Mouse (Mus musculus): ENCODE results near the gene Rmnd5b.
"Not testable (repeated sequence)": the region's sequence is repeated elsewhere in the genome, so short reads cannot be mapped to it uniquely, and the experiment has no call there.

The Rmnd5b gene

DNA sequence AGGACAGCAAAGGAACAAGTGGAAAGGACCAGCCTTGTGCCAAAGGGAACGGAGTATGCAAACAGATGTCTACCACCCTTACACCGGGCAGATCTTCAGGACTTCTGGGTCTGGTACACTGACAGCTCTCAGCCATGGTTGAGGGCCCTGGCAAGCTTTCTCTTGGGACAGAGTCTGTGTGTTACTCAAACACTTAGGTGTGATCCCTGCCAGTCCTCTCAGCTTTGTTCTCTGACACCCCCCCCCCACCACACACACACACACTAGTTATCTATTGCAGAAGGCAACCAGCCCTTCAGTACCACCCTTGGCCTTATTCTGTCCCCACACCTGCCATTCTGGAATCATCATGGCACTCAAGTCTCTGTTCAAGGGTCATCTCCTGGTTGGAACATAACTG is 13.9 kb downstream of the Rmnd5b start:
- no peak for DNase-seq (ENCODE audit: low spot score in 2 of 2)

DNA sequence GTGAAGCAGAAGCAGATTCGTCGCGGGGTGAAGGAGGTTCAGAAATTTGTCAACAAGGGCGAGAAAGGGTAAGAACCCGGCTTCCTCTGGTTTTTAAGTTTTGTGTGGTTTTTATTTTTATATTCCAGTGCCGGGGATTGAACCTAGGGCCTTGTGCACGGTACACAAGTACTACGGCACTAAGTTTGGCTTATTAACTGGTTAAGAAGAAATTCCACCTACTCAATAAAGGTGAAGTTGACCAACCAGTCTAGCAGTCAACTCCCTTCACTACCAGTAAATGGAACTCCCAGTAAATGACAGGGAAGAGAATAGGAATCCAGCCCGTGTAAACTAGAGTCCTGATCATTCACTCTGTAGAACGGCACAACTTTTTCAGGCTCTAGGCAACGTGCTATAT is 15.6 kb downstream of the Rmnd5b start:
- no peak for DNase-seq (ENCODE audit: low spot score in 2 of 2)

DNA sequence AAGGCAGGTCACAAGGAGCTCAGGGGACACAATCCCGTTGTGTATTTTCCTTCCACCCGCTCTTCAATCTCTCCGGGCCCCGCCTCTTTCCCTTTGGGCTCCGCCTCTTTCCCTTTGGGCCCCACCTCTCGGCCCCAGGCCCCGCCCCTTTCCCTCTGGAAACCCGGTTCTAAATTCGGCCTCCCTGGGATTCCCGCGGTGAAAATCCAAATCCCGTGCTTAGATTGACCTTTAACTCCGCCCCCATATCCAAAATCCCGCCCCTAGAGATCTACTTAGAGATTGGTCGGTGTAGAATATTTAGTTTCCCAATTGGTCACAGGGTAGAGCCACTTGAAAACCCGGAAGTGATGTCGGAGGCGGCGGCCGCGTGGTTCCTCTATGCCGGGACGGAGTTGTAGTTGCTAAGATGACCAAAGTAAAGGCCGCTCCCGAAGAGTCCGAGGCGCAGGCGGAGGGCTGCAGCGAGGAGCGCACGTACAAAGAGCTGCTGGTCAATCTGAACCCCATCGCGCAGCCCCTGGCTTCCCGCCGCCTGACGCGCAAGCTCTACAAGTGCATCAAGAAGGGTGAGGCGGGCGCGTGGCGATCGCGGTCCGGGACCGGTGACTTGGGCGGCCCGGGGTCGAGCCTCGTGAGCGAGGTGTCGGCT is 16.2 kb downstream of the Rmnd5b start, which contains the start of gene Nhp2:
Nhp2 (plus strand) TSS at position 327 of the 652 bp plus-strand sequence.
- peak; percentile 80 to 93 for DNase-seq (ENCODE audit: low spot score in 2 of 2)

DNA sequence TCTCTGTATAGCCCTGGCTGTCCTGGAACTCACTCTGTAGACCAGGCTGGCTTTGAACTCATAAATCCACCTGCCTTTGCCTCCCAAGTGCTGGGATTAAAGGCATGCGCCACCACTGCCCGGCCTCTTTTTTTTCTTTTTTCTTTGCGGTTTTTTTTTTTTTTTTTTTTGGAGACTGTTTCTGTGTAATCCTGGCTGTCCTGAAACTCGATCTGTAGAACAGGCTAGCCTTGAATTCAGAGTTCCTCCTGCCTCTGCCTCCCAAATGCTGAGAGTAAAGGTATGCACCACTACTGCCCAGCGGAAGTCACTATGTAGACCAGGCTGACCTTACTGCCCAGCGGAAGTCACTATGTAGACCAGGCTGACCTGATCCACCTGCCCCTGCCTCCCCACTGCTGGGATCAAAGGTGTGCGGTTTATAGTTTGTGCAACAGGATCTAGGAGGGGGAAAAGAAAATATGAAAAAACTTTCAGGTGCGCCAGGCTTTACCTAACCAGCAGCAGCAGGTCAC is 16.7 kb downstream of the Rmnd5b start:
- DNase-seq (ENCODE audit: low spot score in 2 of 2), result no peak

DNA sequence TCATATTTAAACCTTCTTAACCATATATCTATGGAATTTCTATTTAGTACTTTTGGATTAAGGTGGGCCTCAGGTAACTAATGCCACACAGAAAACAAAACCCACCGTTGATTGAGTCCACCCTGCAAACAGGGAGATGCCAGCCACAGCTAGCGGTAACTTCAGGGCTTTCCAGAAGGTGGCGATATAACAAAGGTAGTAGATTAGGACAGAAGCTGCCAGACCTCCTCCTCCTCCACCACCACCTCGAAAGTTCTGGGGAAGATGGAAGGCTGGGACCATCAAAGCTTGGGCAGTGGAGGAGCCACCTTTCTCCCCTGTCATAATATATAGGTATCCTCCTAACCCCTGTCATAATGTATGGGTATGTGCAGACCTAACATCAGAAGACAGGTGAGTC is 18.0 kb downstream of the Rmnd5b start:
- DNase-seq (ENCODE audit: low spot score in 2 of 2), result peak in 1 of 2 experiments; percentile 70

DNA sequence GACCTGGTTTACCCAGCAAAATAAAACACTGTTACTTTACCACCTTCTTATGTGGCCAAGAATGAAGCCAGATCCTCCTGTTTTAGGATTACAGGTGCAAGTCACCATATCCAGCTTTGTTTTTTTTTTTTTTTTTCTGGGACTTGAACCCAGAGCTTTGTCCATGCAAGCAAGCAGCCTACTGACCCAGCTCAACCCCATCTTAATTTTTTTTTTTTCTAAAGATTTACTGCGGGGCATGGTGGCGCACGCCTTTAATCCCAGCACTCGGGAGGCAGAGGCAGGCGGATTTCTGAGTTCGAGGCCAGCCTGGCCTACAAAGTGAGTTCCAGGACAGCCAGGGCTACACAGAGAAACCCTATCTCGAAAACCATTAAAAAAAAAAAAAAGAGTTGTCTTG is 19.6 kb downstream of the Rmnd5b start:
- DNase-seq (ENCODE audit: low spot score in 2 of 2), result not testable (repeated sequence)

DNA sequence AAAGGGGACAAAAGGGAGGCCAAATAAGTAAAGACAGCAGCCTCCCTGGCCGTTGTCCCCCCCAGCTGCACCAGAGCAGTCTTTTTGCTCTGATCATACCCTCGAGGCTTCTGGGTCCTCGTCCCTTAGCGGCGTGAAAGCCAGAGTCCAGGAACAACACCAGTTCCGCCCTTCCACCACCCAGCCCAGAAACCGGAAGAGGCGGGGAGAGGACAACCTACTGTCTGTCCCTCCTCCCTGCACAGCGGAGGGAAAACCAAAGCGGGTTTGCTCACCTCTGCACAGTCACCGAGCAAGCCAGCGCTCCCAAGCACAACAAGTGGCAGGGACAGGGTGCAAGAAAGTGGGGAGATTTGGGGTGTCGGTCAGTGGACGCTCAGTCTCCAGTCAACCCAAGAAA is 20.1 kb downstream of the Rmnd5b start:
- DNase-seq (ENCODE audit: low spot score in 2 of 2), result no peak

DNA sequence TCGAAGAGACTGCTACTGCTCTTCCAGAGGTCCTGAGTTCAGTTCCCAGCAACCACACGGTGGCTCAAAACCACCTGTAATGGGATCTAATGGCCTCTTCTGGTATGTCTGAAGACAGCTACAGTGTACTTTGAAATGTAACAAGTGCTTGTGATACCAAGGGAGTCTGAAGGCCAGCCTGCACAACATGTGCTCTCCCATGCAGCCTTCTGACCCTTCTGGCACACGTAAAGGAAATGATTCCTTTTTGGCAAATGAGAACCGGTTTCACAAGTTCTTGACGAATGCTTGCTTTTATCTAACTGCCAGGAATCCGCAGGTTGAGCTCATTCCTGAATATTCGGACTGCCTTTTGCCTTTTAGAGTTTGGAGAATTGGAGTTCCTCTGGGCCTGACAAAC is 20.6 kb downstream of the Rmnd5b start:
- DNase-seq (ENCODE audit: low spot score in 2 of 2), result no peak

DNA sequence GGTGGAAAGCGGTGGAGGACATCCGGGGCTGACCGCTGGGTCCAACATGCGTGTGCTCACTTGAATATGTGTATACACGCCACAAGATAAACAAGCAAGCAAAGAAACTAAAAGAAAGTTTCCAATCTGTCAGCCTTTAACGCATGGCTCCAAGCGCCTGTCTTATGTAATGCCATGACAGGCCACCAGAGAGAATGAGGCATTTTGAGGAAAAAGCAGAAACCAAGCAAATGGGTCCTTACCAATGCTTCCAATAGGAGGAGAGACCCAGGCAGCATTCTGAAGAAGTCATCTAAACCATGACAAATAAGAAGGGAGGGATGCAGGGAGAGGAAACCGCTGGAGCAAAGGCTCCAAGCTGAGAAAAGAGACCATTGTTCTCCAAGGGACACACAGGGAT is 21.4 kb downstream of the Rmnd5b start:
- no peak for DNase-seq (ENCODE audit: low spot score in 2 of 2)

DNA sequence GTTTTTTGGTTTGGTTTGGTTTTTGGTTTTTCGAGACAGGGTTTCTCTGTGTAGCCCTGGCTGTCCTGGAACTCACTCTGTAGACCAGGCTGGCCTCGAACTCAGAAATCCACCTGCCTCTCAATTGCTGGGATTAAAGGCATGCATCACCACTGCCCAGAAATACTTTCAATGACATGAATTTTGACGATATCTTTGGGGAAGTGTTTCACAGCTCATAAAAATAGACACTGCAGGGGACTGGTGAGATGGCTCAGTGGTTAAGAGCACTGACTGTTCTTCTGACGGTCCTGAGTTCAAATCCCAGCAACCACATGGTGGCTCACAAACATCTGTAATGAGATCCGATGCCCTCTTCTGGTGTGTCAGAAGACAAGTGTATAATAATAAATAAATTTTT is 25.8 kb downstream of the Rmnd5b start:
- not testable (repeated sequence) for DNase-seq (ENCODE audit: low spot score in 2 of 2)

DNA sequence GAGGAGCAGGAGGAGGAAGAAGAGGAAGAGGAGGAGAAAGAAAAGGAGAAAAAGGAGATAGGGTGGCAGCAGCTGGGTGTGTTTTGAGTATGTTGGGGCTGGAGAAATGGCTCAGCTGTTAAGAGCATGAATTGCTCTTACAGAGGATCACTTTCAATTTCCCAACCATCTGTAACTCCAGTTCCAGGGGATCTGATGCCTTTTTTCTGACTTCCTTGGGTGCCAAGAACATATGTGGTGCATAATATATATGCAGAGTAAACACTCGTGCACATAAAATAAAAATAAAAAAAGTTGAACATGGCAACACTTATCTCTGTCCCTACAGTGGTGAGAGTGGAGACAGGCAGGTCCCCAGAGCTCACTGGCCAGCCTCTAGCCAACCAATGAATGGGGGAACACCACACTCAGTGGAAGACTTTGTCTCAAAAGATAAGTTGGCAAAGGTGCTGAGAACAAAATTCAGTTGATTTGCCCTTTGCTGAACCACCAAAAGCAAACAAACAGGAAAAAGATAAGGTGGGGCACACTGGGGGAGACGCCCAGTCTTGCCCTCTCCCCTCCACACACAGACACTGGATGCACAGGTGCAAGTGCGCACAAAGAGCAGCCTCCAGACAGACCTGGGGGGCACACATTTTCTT is 26.3 kb downstream of the Rmnd5b start:
- DNase-seq (ENCODE audit: low spot score in 2 of 2), result no peak

DNA sequence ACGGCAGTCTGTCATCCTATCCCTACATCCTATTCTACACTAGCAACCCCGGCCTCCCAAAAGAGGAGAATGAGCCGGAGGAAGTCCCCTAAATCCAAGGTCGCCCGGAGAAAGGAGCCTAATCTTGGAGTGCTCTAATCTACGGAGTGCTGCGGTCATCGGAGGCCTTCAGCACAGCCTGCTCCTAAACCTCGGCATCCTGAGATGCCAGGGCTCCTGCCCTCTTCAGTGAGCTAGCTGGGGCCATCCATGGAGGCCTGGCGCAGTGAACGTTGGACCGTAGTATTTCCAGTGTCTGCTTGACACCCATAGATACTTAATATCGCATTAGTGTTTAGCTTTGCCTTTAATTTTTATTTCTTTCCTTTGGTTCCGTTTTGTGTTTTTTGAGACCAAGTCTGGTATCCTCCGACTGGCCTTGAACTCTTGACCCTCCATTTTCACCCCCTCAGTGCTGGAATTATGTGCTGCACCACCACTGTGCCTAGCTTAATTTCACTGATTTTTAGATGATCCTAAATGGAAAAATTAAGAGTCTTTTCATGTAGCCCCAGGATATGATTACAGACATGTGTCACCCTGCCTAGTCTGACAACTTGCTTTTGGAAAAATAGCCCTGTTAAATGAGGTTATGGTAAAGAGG is 28.5 kb downstream of the Rmnd5b start:
- DNase-seq (ENCODE audit: low spot score in 2 of 2), result no peak

DNA sequence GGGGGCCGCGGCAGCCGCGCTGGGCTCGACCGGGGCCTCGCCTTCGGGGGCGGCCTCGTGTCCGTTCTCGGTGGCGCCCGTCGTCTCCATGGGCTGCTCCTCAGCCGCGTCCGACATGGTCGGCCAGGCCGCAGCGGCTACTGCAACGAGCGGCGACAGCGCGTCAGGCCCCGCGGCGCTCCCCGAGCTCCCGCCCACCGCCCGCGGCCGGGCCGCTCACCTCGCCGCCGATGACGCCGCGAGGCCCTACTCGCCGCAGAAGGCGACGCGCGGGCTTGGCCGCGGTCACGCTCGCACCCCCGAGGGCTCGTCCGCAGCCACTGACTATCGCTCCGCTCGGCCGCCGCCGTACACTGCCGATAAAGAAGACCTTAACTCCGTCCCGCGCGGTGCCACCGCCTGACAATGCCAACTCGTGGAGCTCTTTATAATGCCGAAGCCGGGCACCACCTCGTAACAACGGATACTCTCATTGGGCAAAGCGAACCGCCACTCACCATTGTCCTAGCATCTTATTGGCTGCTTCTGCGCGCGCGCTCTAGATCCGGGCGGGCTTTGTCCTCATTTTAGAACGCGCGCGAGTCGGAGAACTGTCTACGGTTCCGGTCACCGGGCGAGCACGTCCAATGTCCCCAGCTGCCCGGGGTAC is 29.1 kb downstream of the Rmnd5b start, which contains the start of gene Hnrnpab:
Hnrnpab (minus strand) TSS at position 401 of the 649 bp plus-strand sequence.
- peak; percentile 96 to 97 for DNase-seq (ENCODE audit: low spot score in 2 of 2)

DNA sequence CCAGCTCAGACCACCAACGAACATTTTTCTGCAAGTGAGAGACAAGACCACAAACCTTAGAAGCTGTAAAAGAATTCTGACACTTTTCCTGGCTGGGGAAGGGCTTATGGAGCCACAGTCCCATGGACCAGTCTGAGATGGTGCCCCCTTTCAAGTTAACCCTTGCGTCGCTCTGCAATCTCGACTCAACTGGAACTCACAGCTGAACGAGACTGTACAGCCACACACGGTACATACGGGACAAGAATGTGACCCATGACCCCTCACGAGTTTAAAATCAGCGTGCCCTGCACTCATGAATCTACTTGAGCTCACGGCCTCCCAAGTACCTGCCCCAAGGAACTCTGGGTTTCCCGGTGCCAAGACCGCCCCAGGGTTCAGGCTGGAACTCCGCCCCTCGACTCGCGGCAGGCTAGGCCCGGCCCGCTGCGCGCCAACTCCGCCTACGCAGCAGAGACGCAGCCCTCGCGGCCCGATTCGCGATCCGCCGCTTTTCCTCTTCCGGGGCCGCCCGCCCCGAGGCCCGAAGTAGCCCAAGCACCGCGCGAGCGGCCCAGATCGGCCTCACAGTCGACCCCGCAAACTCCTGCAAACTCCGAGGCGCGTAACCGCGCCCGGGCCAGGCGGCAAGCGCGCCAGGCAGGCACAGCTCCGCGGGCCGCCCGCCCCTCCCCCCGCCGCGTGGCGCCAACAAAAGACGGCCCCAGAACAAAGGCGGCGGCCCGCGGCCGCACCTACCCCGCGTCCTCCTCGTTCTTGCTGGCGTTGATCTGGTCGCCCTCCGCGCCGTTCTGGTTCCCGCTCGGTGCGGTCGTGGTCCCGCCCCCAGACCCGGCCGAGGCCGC is 29.9 kb downstream of the Rmnd5b start:
- peak; percentile 52 to 78 for DNase-seq (ENCODE audit: low spot score in 2 of 2)

DNA sequence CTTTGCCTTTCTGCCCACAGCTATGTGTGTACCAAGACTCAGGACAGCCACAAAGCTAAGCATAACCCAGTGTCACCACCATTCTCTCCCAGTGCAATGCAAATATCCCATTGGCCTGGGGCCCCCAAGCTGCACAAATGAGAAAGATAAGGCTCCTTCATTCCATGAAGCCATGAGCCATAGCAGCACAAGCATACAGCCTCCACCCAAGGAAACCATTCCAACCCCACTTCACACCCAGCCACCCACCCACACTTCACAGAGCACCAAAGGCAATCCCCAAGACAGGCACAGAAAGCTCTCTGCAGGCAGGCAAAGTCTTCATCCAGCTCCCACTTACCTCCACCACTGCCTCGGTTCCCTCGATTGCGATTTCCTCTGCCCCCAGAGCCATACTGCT is 33.4 kb downstream of the Rmnd5b start:
- no peak for DNase-seq (ENCODE audit: low spot score in 2 of 2)

DNA sequence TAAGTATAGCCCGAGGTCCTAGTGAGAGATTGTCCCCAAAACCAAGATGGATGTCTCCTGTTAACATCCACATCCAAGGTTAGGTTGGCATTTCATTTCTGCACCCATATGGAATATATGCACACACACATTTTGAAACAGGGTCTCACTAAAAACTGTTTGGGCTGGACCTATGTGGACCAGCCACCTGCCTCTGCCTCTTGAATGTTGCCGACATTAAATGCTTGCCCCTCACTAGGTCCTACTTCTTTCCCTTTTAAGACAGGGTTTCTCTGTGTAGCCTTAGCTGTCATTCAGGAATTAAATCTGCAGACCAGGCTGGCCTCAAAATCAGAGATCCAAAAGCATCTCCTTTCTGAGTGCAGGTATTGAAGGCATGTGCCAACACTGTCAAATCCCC is 38.1 kb downstream of the Rmnd5b start:
- no peak for DNase-seq (ENCODE audit: low spot score in 2 of 2)

DNA sequence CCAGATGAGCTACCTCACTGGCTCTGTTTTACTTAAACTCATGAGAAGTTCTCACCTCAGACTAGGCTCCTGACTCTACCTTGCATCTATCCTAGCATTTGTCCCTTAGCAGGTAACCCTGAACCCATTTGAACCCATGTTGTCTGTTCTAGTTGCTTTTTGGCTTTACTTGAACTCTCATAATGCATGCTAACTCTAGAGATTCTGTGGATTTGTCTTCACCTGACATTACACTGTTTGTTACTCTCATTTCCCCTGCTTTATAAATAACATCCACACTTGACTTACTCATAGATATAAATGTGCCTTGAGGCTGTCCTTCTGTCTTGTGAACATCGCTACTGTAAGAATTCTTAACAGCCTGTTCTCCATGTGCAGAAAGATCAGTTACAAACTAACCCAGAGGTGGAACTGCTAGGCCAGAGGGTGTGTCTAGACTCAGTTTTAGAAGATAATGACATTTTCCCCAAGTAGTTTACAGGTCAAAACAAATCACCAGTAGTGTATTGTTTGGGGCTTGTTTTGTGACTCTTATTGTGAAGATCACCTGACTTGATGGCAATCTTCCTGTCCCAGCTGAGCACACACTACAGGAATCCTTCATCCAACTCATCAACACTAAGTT is 40.1 kb downstream of the Rmnd5b start:
- DNase-seq (ENCODE audit: low spot score in 2 of 2), result no peak

DNA sequence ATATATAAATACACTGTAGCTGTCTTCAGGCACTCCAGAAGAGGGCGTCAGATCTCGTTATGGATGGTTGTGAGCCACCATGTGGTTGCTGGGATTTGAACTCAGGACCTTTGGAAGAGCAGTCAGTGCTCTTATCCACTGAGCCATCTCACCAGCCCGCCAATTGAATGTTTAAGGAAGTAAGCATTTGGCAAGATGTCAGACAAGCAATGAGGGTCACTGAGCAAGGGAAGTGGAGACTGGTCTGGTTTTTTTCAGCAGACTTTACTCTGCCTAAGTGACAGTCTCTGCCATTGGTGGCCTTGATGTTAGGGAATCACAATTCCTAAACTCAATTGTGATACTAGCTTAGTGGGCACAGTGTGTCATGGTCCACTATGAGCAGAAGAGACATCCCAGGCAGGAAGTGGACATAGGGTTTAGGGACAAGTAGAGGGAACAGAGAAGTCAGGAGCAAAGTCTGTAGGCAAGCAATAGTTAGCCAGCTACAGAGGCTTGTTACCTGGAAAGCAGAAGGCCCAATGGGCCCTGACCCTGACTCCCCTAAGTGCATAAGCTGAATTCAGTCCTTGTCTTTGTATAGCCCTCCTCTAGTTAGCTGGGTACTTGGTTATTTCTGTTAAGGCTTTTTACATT is 40.9 kb downstream of the Rmnd5b start:
- DNase-seq (ENCODE audit: low spot score in 2 of 2), result no peak

DNA sequence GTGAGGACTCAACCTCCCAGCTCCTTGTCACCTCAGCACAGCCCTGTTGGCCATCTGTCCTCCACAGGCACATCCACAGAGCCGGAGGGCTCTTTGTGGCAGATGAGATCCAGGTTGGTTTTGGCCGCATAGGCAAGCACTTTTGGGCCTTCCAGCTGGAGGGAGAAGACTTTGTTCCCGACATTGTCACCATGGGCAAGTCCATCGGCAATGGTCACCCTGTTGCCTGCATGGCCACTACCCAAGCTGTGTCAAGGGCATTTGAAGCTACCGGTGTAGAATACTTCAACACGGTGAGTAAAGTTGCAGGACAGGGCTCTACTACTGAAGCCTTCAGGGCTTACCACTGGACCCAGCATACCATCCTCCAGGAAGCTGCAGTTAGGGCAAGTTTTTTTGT is 41.8 kb downstream of the Rmnd5b start:
- no peak for DNase-seq (ENCODE audit: low spot score in 2 of 2)

DNA sequence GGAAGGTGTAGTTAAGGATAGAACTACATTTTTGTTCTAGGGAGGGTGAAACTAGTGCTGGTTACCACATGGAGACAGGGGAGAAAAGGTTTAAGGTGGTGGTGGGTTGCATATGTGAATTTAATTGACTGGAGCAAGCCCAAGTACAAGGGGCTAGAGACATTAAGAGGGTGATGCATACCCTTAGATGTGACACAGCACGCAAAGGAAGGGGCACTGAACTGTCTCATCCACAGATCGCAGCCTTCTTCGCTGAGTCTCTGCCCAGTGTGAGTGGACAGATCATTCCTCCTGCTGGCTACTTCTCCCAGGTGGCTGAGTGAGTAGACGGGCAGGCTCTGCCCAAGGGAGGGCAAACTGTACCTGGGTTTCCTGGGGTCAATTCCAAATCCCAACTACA is 42.3 kb downstream of the Rmnd5b start:
- no peak for DNase-seq (ENCODE audit: low spot score in 2 of 2)
